Mouse (Mus musculus) embryonic fibroblast, embryonic 13.5 days (primary cell): ENCODE results near the gene Ptpru. TPM values are rescaled to one million over a fixed set of nuclear protein-coding genes. Genes with fewer than 3 reads are reported as not detected.

Source experiments
- H3K27ac ChIP-seq: 2 replicates; pipeline ENCODE4 v1.5.1; 2012; ENCODE audit warnings: low read length, control low read depth, inconsistent platforms; ENCODE audit not compliant: insufficient read depth
- H3K4me1 ChIP-seq: 2 replicates; pipeline ENCODE4 v1.6.1; 2011; ENCODE audit warnings: low read length; ENCODE audit not compliant: control insufficient read depth, insufficient read depth
- H3K4me3 ChIP-seq: 2 replicates; pipeline ENCODE4 v1.5.1; 2011; ENCODE audit warnings: mild to moderate bottlenecking, control low read depth, low read length; ENCODE audit not compliant: insufficient read depth
- CTCF ChIP-seq: IDR thresholded peaks from 2 replicates; pipeline ENCODE4 v1.5.1; 2011; ENCODE audit warnings: mild to moderate bottlenecking, control low read depth, low read length, moderate library complexity, borderline replicate concordance; ENCODE audit not compliant: insufficient read depth
- POLR2A ChIP-seq: IDR thresholded peaks from 2 replicates; pipeline ENCODE4 v1.6.1; 2011; ENCODE audit warnings: low read depth, mild to moderate bottlenecking, control low read depth, low read length, moderate library complexity
- polyA plus RNA-seq: library from polyadenylated mRNA; stranded (reverse); fragments of >200 nt; gene quantifications from 2 replicates; pipeline ENCODE4 v1.2.4, GENCODE M21; 2011; ENCODE audit warnings: low read depth; ENCODE audit not compliant: missing spikeins, insufficient read length

Ptpru gene
- 2.0 and 2.8 TPM in 2 replicates for polyA plus RNA-seq

- TF ChIP-seq POLR2A (no peak), CTCF (peak; percentile 82)
- no peaks in the 10 kb centered on the region for H3K4me1 ChIP-seq
- peak within 1 kb of the TSS; percentile 41 for H3K4me3 ChIP-seq
- H3K27ac ChIP-seq, result no peak within 1 kb of the TSS
Measured at GRCm38 (mm10) chr4:131837872-131838524, at the start of gene Ptpru. Ptpru (minus strand) TSS chr4:131838288.

- Histone ChIP-seq H3K4me1 (peaks cover 8% of the 10 kb centered on the region), H3K27ac (no peak overlapping the region), H3K4me3 (no peak overlapping the region)
- TF ChIP-seq CTCF (no peak), POLR2A (no peak)
Measured at GRCm38 (mm10) chr4:131885376-131885775, 47.3 kb upstream of the Ptpru start.

GRCm38 (mm10) chr4:131883571-131883970 lies 45.5 kb upstream of the Ptpru start:
- Histone ChIP-seq H3K4me1 (peaks cover 5% of the 10 kb centered on the region), H3K27ac (no peak overlapping the region), H3K4me3 (no peak overlapping the region)
- no peak for TF ChIP-seq POLR2A
- TF ChIP-seq CTCF, result no peak

- Histone ChIP-seq H3K4me1 (peaks cover 8% of the 10 kb centered on the region), H3K27ac (no peak overlapping the region), H3K4me3 (no peak overlapping the region)
- TF ChIP-seq CTCF, result no peak
- TF ChIP-seq POLR2A, result no peak
Measured at GRCm38 (mm10) chr4:131881306-131881705, 43.2 kb upstream of the Ptpru start.

- peaks cover 8% of the 10 kb centered on the region for H3K4me1 ChIP-seq
Measured at GRCm38 (mm10) chr4:131879692-131880091, 41.6 kb upstream of the Ptpru start.

GRCm38 (mm10) chr4:131876836-131877235 lies 38.7 kb upstream of the Ptpru start:
- H3K27ac ChIP-seq, result no peak overlapping the region
- H3K4me1 ChIP-seq, result peaks cover 7% of the 10 kb centered on the region
- TF ChIP-seq POLR2A, result no peak
- no peak for TF ChIP-seq CTCF
- no peak overlapping the region for H3K4me3 ChIP-seq

More at GRCm38 (mm10) chr4:131879692-131880091, 41.6 kb upstream of the Ptpru start:
- Histone ChIP-seq H3K4me3 (no peak overlapping the region), H3K27ac (no peak overlapping the region)
- no peak for TF ChIP-seq POLR2A
- TF ChIP-seq CTCF, result no peak

- Histone ChIP-seq H3K4me3 (peak overlapping the region; percentile 83), H3K4me1 (peaks cover 4% of the 10 kb centered on the region), H3K27ac (no peak overlapping the region)
- TF ChIP-seq CTCF, result no peak
- no peak for TF ChIP-seq POLR2A
Measured at GRCm38 (mm10) chr4:131875242-131875641, 37.2 kb upstream of the Ptpru start.

- H3K4me1 ChIP-seq, result peaks cover 4% of the 10 kb centered on the region
- TF ChIP-seq POLR2A, result no peak
- no peak for TF ChIP-seq CTCF
- peak overlapping the region; percentile 90 for H3K27ac ChIP-seq
- peak overlapping the region; percentile 83 for H3K4me3 ChIP-seq
Measured at GRCm38 (mm10) chr4:131874567-131874966, 36.5 kb upstream of the Ptpru start.

GRCm38 (mm10) chr4:131874169-131874536 lies 36.1 kb upstream of the Ptpru start:
- peak overlapping the region; percentile 83 for H3K4me3 ChIP-seq
- no peak for TF ChIP-seq CTCF
- no peak for TF ChIP-seq POLR2A
- H3K27ac ChIP-seq, result peak overlapping the region; percentile 90
- H3K4me1 ChIP-seq, result peaks cover 4% of the 10 kb centered on the region

GRCm38 (mm10) chr4:131873293-131874168 lies 35.4 kb upstream of the Ptpru start, which contains the start of gene Srsf4:
Srsf4 (plus strand) TSS chr4:131873617.
- H3K4me3 ChIP-seq, result peak within 1 kb of the TSS; percentile 83
- TF ChIP-seq CTCF (no peak), POLR2A (peak; percentile 93)
- peak within 1 kb of the TSS; percentile 93 for H3K27ac ChIP-seq
- H3K4me1 ChIP-seq, result peaks cover 4% of the 10 kb centered on the region

GRCm38 (mm10) chr4:131872672-131873292 lies 34.7 kb upstream of the Ptpru start:
- TF ChIP-seq CTCF (no peak), POLR2A (no peak; the same call in 1 of the 2 replicates)
- Histone ChIP-seq H3K27ac (peak overlapping the region; percentile 93), H3K4me3 (peak overlapping the region; percentile 82), H3K4me1 (peaks cover 4% of the 10 kb centered on the region)
